Mouse (Mus musculus): ENCODE measurements around the gene Cacna2d4. TPM values are rescaled to one million over a fixed set of nuclear protein-coding genes. Genes with fewer than 3 reads are reported as not detected.

The Cacna2d4 gene
- polyA plus RNA-seq, 1 experiment, result 0.58 TPM

GRCm38 (mm10) chr6:119225226-119225625, 11.1 kb upstream of the Cacna2d4 start:
- H3K36me3 ChIP-seq (ENCODE audit: control insufficient read depth, insufficient read depth, low read length, poor library complexity, severe bottlenecking), result no peaks in the 10 kb centered on the region
- no peaks in the 10 kb centered on the region for H3K9me3 ChIP-seq (replicated peaks; ENCODE audit: control insufficient read depth, insufficient read depth, low read length, poor library complexity, severe bottlenecking)
- H3K9ac ChIP-seq (ENCODE audit: low read depth, poor library complexity, severe bottlenecking), result no peak overlapping the region
- H3K27me3 ChIP-seq (ENCODE audit: control insufficient read depth, insufficient read depth, low read length, poor library complexity, severe bottlenecking), result no peaks in the 10 kb centered on the region
- no peaks in the 10 kb centered on the region for H3K4me1 ChIP-seq (ENCODE audit: control insufficient read depth, insufficient read depth, low read length)
- H3K27ac ChIP-seq (ENCODE audit: insufficient read depth, low read length), result no peak overlapping the region
- TF ChIP-seq CTCF (IDR thresholded peaks at IDR 0.05; ENCODE audit: low read depth, low read length), result no peak
- TF ChIP-seq POLR2A (IDR thresholded peaks at IDR 0.05; ENCODE audit: insufficient read depth, low read length), result no peak
- no peak for TF ChIP-seq EP300 (IDR thresholded peaks at IDR 0.05; ENCODE audit: insufficient read depth, low read depth, low read length)
- H3K4me3 ChIP-seq (ENCODE audit: low read depth, low read length), result no peak overlapping the region

GRCm38 (mm10) chr6:119225731-119226130, 10.6 kb upstream of the Cacna2d4 start:
- no peaks in the 10 kb centered on the region for H3K27me3 ChIP-seq (ENCODE audit: control insufficient read depth, insufficient read depth, low read length, poor library complexity, severe bottlenecking)
- H3K36me3 ChIP-seq (ENCODE audit: control insufficient read depth, insufficient read depth, low read length, poor library complexity, severe bottlenecking), result no peaks in the 10 kb centered on the region
- H3K9ac ChIP-seq (ENCODE audit: low read depth, poor library complexity, severe bottlenecking), result no peak overlapping the region
- H3K27ac ChIP-seq (ENCODE audit: insufficient read depth, low read length), result no peak overlapping the region
- no peaks in the 10 kb centered on the region for H3K9me3 ChIP-seq (replicated peaks; ENCODE audit: control insufficient read depth, insufficient read depth, low read length, poor library complexity, severe bottlenecking)
- no peak overlapping the region for H3K4me3 ChIP-seq (ENCODE audit: low read depth, low read length)
- TF ChIP-seq EP300 (IDR thresholded peaks at IDR 0.05; ENCODE audit: insufficient read depth, low read depth, low read length), result no peak
- TF ChIP-seq POLR2A (IDR thresholded peaks at IDR 0.05; ENCODE audit: insufficient read depth, low read length), result no peak
- no peak for TF ChIP-seq CTCF (IDR thresholded peaks at IDR 0.05; ENCODE audit: low read depth, low read length)
- no peaks in the 10 kb centered on the region for H3K4me1 ChIP-seq (ENCODE audit: control insufficient read depth, insufficient read depth, low read length)

GRCm38 (mm10) chr6:119227001-119227400, 9.3 kb upstream of the Cacna2d4 start:
- H3K4me3 ChIP-seq (ENCODE audit: low read depth, low read length), result no peak overlapping the region
- no peak overlapping the region for H3K9ac ChIP-seq (ENCODE audit: low read depth, poor library complexity, severe bottlenecking)
- H3K4me1 ChIP-seq (ENCODE audit: control insufficient read depth, insufficient read depth, low read length), result no peaks in the 10 kb centered on the region
- no peaks in the 10 kb centered on the region for H3K36me3 ChIP-seq (ENCODE audit: control insufficient read depth, insufficient read depth, low read length, poor library complexity, severe bottlenecking)
- no peak overlapping the region for H3K27ac ChIP-seq (ENCODE audit: insufficient read depth, low read length)
- H3K9me3 ChIP-seq (replicated peaks; ENCODE audit: control insufficient read depth, insufficient read depth, low read length, poor library complexity, severe bottlenecking), result no peaks in the 10 kb centered on the region
- H3K27me3 ChIP-seq (ENCODE audit: control insufficient read depth, insufficient read depth, low read length, poor library complexity, severe bottlenecking), result no peaks in the 10 kb centered on the region
- TF ChIP-seq CTCF (IDR thresholded peaks at IDR 0.05; ENCODE audit: low read depth, low read length), result no peak

GRCm38 (mm10) chr6:119228861-119229603, 7.3 kb upstream of the Cacna2d4 start:
- Histone ChIP-seq H3K4me3 (ENCODE audit: low read depth, low read length) (no peak overlapping the region), H3K4me1 (ENCODE audit: control insufficient read depth, insufficient read depth, low read length) (no peaks in the 10 kb centered on the region), H3K9ac (ENCODE audit: low read depth, poor library complexity, severe bottlenecking) (no peak overlapping the region), H3K27ac (ENCODE audit: insufficient read depth, low read length) (no peak overlapping the region), H3K27me3 (ENCODE audit: control insufficient read depth, insufficient read depth, low read length, poor library complexity, severe bottlenecking) (no peaks in the 10 kb centered on the region), H3K9me3 (replicated peaks; ENCODE audit: control insufficient read depth, insufficient read depth, low read length, poor library complexity, severe bottlenecking) (no peaks in the 10 kb centered on the region), H3K36me3 (ENCODE audit: control insufficient read depth, insufficient read depth, low read length, poor library complexity, severe bottlenecking) (no peaks in the 10 kb centered on the region)
- TF ChIP-seq EP300 (IDR thresholded peaks at IDR 0.05; ENCODE audit: insufficient read depth, low read depth, low read length), result no peak
- no peak for TF ChIP-seq CTCF (IDR thresholded peaks at IDR 0.05; ENCODE audit: low read depth, low read length)
- TF ChIP-seq POLR2A (IDR thresholded peaks at IDR 0.05; ENCODE audit: insufficient read depth, low read length), result no peak

- no peak for TF ChIP-seq CTCF (IDR thresholded peaks at IDR 0.05; ENCODE audit: low read depth, low read length)
- no peak for TF ChIP-seq POLR2A (IDR thresholded peaks at IDR 0.05; ENCODE audit: insufficient read depth, low read length)
- no peak for TF ChIP-seq EP300 (IDR thresholded peaks at IDR 0.05; ENCODE audit: insufficient read depth, low read depth, low read length)
- Histone ChIP-seq H3K36me3 (ENCODE audit: control insufficient read depth, insufficient read depth, low read length, poor library complexity, severe bottlenecking) (no peaks in the 10 kb centered on the region), H3K9me3 (replicated peaks; ENCODE audit: control insufficient read depth, insufficient read depth, low read length, poor library complexity, severe bottlenecking) (no peaks in the 10 kb centered on the region), H3K4me3 (ENCODE audit: low read depth, low read length) (no peak overlapping the region), H3K27me3 (ENCODE audit: control insufficient read depth, insufficient read depth, low read length, poor library complexity, severe bottlenecking) (no peaks in the 10 kb centered on the region), H3K27ac (ENCODE audit: insufficient read depth, low read length) (no peak overlapping the region), H3K4me1 (ENCODE audit: control insufficient read depth, insufficient read depth, low read length) (no peaks in the 10 kb centered on the region), H3K9ac (ENCODE audit: low read depth, poor library complexity, severe bottlenecking) (no peak overlapping the region)
Observed at GRCm38 (mm10) chr6:119233066-119233465, 3.3 kb upstream of the Cacna2d4 start.

GRCm38 (mm10) chr6:119235441-119235840, 885 bp upstream of the Cacna2d4 start:
- no peak overlapping the region for H3K27ac ChIP-seq (ENCODE audit: insufficient read depth, low read length)
- H3K36me3 ChIP-seq (ENCODE audit: control insufficient read depth, insufficient read depth, low read length, poor library complexity, severe bottlenecking), result no peaks in the 10 kb centered on the region

More at GRCm38 (mm10) chr6:119235441-119235840, 885 bp upstream of the Cacna2d4 start:
- TF ChIP-seq CTCF (IDR thresholded peaks at IDR 0.05; ENCODE audit: low read depth, low read length), result no peak
- no peak for TF ChIP-seq POLR2A (IDR thresholded peaks at IDR 0.05; ENCODE audit: insufficient read depth, low read length)
- TF ChIP-seq EP300 (IDR thresholded peaks at IDR 0.05; ENCODE audit: insufficient read depth, low read depth, low read length), result no peak
- no peaks in the 10 kb centered on the region for H3K9me3 ChIP-seq (replicated peaks; ENCODE audit: control insufficient read depth, insufficient read depth, low read length, poor library complexity, severe bottlenecking)
- no peak overlapping the region for H3K9ac ChIP-seq (ENCODE audit: low read depth, poor library complexity, severe bottlenecking)
- no peak overlapping the region for H3K4me3 ChIP-seq (ENCODE audit: low read depth, low read length)
- no peaks in the 10 kb centered on the region for H3K27me3 ChIP-seq (ENCODE audit: control insufficient read depth, insufficient read depth, low read length, poor library complexity, severe bottlenecking)
- no peaks in the 10 kb centered on the region for H3K4me1 ChIP-seq (ENCODE audit: control insufficient read depth, insufficient read depth, low read length)
